Mouse (Mus musculus) heart, postnatal 0 days (tissue): ENCODE results near the gene Supt20.

Experiments
- CTCF ChIP-seq: IDR thresholded peaks from 2 replicates; pipeline ENCODE4 v1.5.1; 2016; ENCODE audit warnings: antibody characterized with exemption, control low read depth, low read depth
- EP300 ChIP-seq: IDR thresholded peaks from 2 replicates; pipeline ENCODE4 v1.6.1; 2016; ENCODE audit warnings: antibody characterized with exemption, low read depth

GRCm38 (mm10) chr3:54737317-54737716, 44.7 kb downstream of the Supt20 start:
- no peak for TF ChIP-seq CTCF
- TF ChIP-seq EP300, result no peak
